Mouse (Mus musculus): ENCODE data around the gene Dcaf15.
A peak's percentile ranks its signal among the peaks of the same experiment; 100 is the strongest.

Dcaf15 gene

GRCm38 (mm10) chr8:84098376-84098775 lies 6.2 kb downstream of the Dcaf15 start:
- no peak for DNase-seq

GRCm38 (mm10) chr8:84096061-84096460 lies 8.5 kb downstream of the Dcaf15 start:
- no peak for DNase-seq

- DNase-seq, result no peak
Measured at GRCm38 (mm10) chr8:84090585-84090984, 14.0 kb downstream of the Dcaf15 start.

GRCm38 (mm10) chr8:84089277-84089676 lies 15.3 kb downstream of the Dcaf15 start:
- DNase-seq, result no peak

- no peak for DNase-seq
Measured at GRCm38 (mm10) chr8:84087821-84088220, 16.7 kb downstream of the Dcaf15 start.

- no peak for DNase-seq
Measured at GRCm38 (mm10) chr8:84087156-84087555, 17.4 kb downstream of the Dcaf15 start.

- DNase-seq, result no peak
Measured at GRCm38 (mm10) chr8:84084341-84085115, 20.0 kb downstream of the Dcaf15 start.

GRCm38 (mm10) chr8:84083829-84084241 lies 20.7 kb downstream of the Dcaf15 start:
- peak; percentile 30 for DNase-seq

- no peak for DNase-seq
Measured at GRCm38 (mm10) chr8:84079206-84079605, 25.4 kb downstream of the Dcaf15 start.

GRCm38 (mm10) chr8:84076849-84077248 lies 27.7 kb downstream of the Dcaf15 start:
- no peak for DNase-seq

GRCm38 (mm10) chr8:84076412-84076811 lies 28.2 kb downstream of the Dcaf15 start:
- no peak for DNase-seq

- no peak for DNase-seq
Measured at GRCm38 (mm10) chr8:84073230-84073976, 31.2 kb downstream of the Dcaf15 start.

GRCm38 (mm10) chr8:84072321-84072720 lies 32.2 kb downstream of the Dcaf15 start:
- no peak for DNase-seq

GRCm38 (mm10) chr8:84071921-84072320 lies 32.6 kb downstream of the Dcaf15 start:
- DNase-seq, result no peak

- no peak for DNase-seq
Measured at GRCm38 (mm10) chr8:84070667-84071066, 33.9 kb downstream of the Dcaf15 start.

GRCm38 (mm10) chr8:84070241-84070640 lies 34.3 kb downstream of the Dcaf15 start:
- DNase-seq, result no peak

- DNase-seq, result no peak
Measured at GRCm38 (mm10) chr8:84069750-84070149, 34.8 kb downstream of the Dcaf15 start.

- DNase-seq, result no peak
Measured at GRCm38 (mm10) chr8:84069169-84069568, 35.4 kb downstream of the Dcaf15 start.

GRCm38 (mm10) chr8:84068316-84069035 lies 36.1 kb downstream of the Dcaf15 start:
- DNase-seq, result no peak

GRCm38 (mm10) chr8:84067911-84068310 lies 36.7 kb downstream of the Dcaf15 start:
- DNase-seq, result no peak

- peak; percentile 97 for DNase-seq
Measured at GRCm38 (mm10) chr8:84067047-84067573, 37.5 kb downstream of the Dcaf15 start.

- DNase-seq, result peak; percentile 97
Measured at GRCm38 (mm10) chr8:84066291-84066930, 38.2 kb downstream of the Dcaf15 start, which contains the start of gene Rfx1. Rfx1 (plus strand) TSS chr8:84066834.
